Mouse (Mus musculus): ENCODE results near the gene Il13ra2. TPM values are rescaled to one million over a fixed set of nuclear protein-coding genes. Genes with fewer than 3 reads are reported as not detected.

The Il13ra2 gene
- not detected for total RNA-seq (2023)

GRCm38 (mm10) chrX:147429129-147429528 is at the start of gene Il13ra2:
Gene Il13ra2 (minus strand): TSS chrX:147429192.

GRCm38 (mm10) chrX:147453610-147454009 is 24.6 kb upstream of the Il13ra2 start, which contains the start of gene Vmn1r239-ps:
Gene Vmn1r239-ps (minus strand): TSS chrX:147453710.

Other genes starting within 250 kb of the Il13ra2 start
- not detected for gene Vmn1r239-ps, start 24.5 kb upstream of the Il13ra2 start, total RNA-seq (2023)
- not detected for gene Lrch2, start 124.9 kb upstream of the Il13ra2 start, total RNA-seq (2023)

Measured in T-cell, adult 66 days (primary cell).